In genomic region chr14:76604012-76604411, GRCm38 (mm10) we compare ENCODE assay signal across 17 mouse cellular contexts.
"Had no signal": no experiment of that assay in that cellular context is flagged by ENCODE, and none has a peak within 500 bp of the region (broad histone marks: within the 10 kb centered on the region; RNA-seq: fewer than 3 reads in every experiment).

No protein-coding gene starts in this region.

- H3K27ac ChIP-seq: kidney, postnatal 0 days; layer of hippocampus, adult 2 months; left cerebral cortex, adult 2 months; liver, embryonic 13.5 days; midbrain, embryonic 13.5 days had no signal

- ATAC-seq: midbrain, embryonic 13.5 days had no signal

- H3K27me3 ChIP-seq: liver, embryonic 13.5 days had no signal

- DNase-seq: kidney, adult 11 months; kidney, adult 8-10 months; kidney, postnatal 25 days; layer of hippocampus, postnatal 36 days; liver, embryonic 13.5 days; lung, adult 2 months; lung, postnatal 14 days; lung, postnatal 4 days; right cerebral cortex, postnatal 14 days; right cerebral cortex, postnatal 4 days; thymus, adult 18-20 months; thymus, postnatal 36 days had no signal

- H3K4me3 ChIP-seq: layer of hippocampus, adult 2 months; left cerebral cortex, adult 2 months; liver, embryonic 13.5 days; midbrain, embryonic 10.5 days; midbrain, embryonic 13.5 days had no signal

- H3K36me3 ChIP-seq: liver, embryonic 13.5 days; midbrain, embryonic 10.5 days; midbrain, embryonic 13.5 days had no signal
